Mouse (Mus musculus) ES-E14 (cell line): Measurements from ENCODE around the gene Ctsf. TPM values are rescaled to one million over a fixed set of nuclear protein-coding genes. Genes with fewer than 3 reads are reported as not detected.

Experiments used
- DNase-seq: peaks from one replicate; pipeline ENCODE4 v3.0.0-alpha.2; 2013; ENCODE audit warnings: low read depth, low spot score
- H3K27ac ChIP-seq: 2 replicates; pipeline ENCODE4 v1.5.1; 2012; ENCODE audit warnings: low read depth, mild to moderate bottlenecking, low read length, moderate library complexity, mixed read lengths; ENCODE audit not compliant: poor library complexity, insufficient read depth, severe bottlenecking
- H3K36me3 ChIP-seq: 2 replicates; pipeline ENCODE4 v1.6.1; 2012; ENCODE audit warnings: mild to moderate bottlenecking, low read length, moderate library complexity, mixed read lengths; ENCODE audit not compliant: control insufficient read depth, poor library complexity, insufficient read depth, severe bottlenecking
- H3K4me1 ChIP-seq, 2 experiments: fragments of 150-350 bp in 1 of 2; sonication (generic) in 1 of 2; 2 replicates each; pipeline ENCODE4 v1.6.1; 2012; ENCODE audit warnings: low read length in 2 of 2, mild to moderate bottlenecking in 1 of 2, mixed read lengths in 1 of 2; ENCODE audit not compliant: control insufficient read depth in 2 of 2, insufficient read depth in 2 of 2, poor library complexity in 1 of 2
- H3K4me3 ChIP-seq, 2 experiments: fragments of 150-350 bp in 1 of 2; sonication (generic) in 1 of 2; 2 replicates each; pipeline ENCODE4 v1.5.1; 2012; ENCODE audit warnings: low read length in 2 of 2, low read depth in 1 of 2, mild to moderate bottlenecking in 1 of 2, mixed read lengths in 1 of 2; ENCODE audit not compliant: insufficient read depth in 1 of 2, poor library complexity in 1 of 2, severe bottlenecking in 1 of 2
- H3K9ac ChIP-seq: 2 replicates; pipeline ENCODE4 v1.6.1; 2012; ENCODE audit warnings: low read depth, mild to moderate bottlenecking, low read length, mixed read lengths; ENCODE audit not compliant: poor library complexity, insufficient read depth, severe bottlenecking
- H3K9me3 ChIP-seq: fragments of 150-350 bp; sonication (generic); 2 replicates; pipeline ENCODE4 v1.6.1; 2012; ENCODE audit warnings: low read depth, mild to moderate bottlenecking, low read length; ENCODE audit not compliant: control insufficient read depth, insufficient read depth
- CHD2 ChIP-seq: IDR thresholded peaks from 2 replicates; pipeline ENCODE4 v1.6.1; 2014; ENCODE audit warnings: mild to moderate bottlenecking, low read depth, low read length, inconsistent platforms
- HCFC1 ChIP-seq: IDR thresholded peaks from 2 replicates; pipeline ENCODE4 v1.6.1; 2012; ENCODE audit warnings: low read length, inconsistent platforms, borderline replicate concordance; ENCODE audit not compliant: insufficient read depth
- MAFK ChIP-seq: IDR thresholded peaks from 2 replicates; pipeline ENCODE4 v1.6.1; 2014; ENCODE audit warnings: mild to moderate bottlenecking, low read depth, low read length, inconsistent platforms; ENCODE audit not compliant: insufficient read depth
- ZC3H11A ChIP-seq: IDR thresholded peaks from 2 replicates; pipeline ENCODE4 v1.6.1; 2012; ENCODE audit warnings: low read depth, mild to moderate bottlenecking, inconsistent platforms, low read length, borderline replicate concordance
- ZNF384 ChIP-seq: IDR thresholded peaks from 2 replicates; pipeline ENCODE4 v1.6.1; 2012; ENCODE audit warnings: low read depth, low read length, inconsistent platforms
- in situ Hi-C, 2 experiments: fragments of 600-800 bp; cut with MboI; formaldehyde crosslinking; loops; one replicate each; pipeline ENCODE4 v1.15.1; 2025; ENCODE audit warnings: low sequenced_read_pairs in 2 of 2, inconsistent platforms in 1 of 2; ENCODE audit not compliant: unreplicated experiment in 2 of 2
- total RNA-seq: library from RNA; depleted of rRNA; stranded (reverse); fragments of 300-350 nt; gene quantifications from 2 replicates; pipeline ENCODE4 v1.2.3, GENCODE M21; 2012

Ctsf gene
- total RNA-seq, 1 experiment, result 59.2 TPM

DNA sequence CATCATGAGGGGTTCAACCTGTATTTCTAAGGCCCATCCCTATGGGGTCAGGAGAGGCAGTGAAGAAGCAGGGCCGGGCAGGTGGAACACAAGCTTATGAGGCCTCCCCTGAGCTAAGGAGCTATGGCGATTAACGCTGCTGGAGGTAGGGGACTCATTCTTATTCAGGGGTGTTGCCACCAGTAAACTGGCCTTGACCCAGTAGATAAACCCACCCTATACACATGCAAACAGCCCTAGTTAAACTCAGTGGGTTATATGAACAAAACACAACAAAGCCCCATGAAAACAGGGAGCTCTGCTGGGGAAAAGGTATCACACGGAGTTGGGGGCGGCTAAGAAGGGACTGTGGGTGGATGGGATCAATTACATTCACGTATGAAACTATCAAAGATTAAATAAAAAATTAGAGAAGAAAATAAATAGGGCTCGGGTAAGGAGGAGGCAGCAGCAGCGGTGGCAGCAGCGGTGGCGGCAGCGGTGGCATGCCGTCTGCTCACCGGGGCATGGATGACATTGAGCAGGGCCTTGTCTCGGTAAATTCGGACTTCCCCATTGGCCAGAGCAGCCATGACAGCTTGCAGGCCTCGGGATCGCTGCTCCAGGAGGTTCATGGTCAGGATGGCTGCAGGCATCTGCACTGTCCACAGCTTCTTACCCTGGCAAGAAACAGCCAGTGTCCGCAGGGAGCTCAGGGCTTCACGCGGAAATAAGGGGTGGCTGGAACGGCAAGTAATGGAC, 42.0 kb downstream of the Ctsf start:
- Histone ChIP-seq H3K4me1 (peaks cover 10 to 18% of the 10 kb centered on the region in 2 experiments; a peak in 3 of 4 replicates), H3K9ac (peak overlapping the region; percentile 42), H3K36me3 (no peaks in the 10 kb centered on the region), H3K27ac (peak overlapping the region; percentile 51; the same call in 1 of the 2 replicates), H3K4me3 (peak overlapping the region; percentile 35 to 43; a peak in 3 of 4 replicates), H3K9me3 (no peaks in the 10 kb centered on the region)
- no peak for TF ChIP-seq ZC3H11A
- TF ChIP-seq CHD2, result no peak
- no peak for TF ChIP-seq ZNF384
- no peak for TF ChIP-seq HCFC1
- TF ChIP-seq MAFK, result no peak
- in situ Hi-C loops, result no loop called here
- DNase-seq, result peak; percentile 69

GRCm38 (mm10) chr19:4898972-4899371, 44.0 kb downstream of the Ctsf start:
- no peak overlapping the region for H3K4me3 ChIP-seq
- DNase-seq, result no peak
- peaks cover 10 to 18% of the 10 kb centered on the region in 2 experiments; a peak in 3 of 4 replicates for H3K4me1 ChIP-seq
- no peaks in the 10 kb centered on the region for H3K36me3 ChIP-seq
- in situ Hi-C loops, result no loop called here
- no peak overlapping the region for H3K9ac ChIP-seq
- no peak overlapping the region for H3K27ac ChIP-seq
- H3K9me3 ChIP-seq, result no peaks in the 10 kb centered on the region
- TF ChIP-seq CHD2, result no peak
- TF ChIP-seq HCFC1, result no peak
- no peak for TF ChIP-seq ZC3H11A
- no peak for TF ChIP-seq MAFK
- TF ChIP-seq ZNF384, result no peak

DNA sequence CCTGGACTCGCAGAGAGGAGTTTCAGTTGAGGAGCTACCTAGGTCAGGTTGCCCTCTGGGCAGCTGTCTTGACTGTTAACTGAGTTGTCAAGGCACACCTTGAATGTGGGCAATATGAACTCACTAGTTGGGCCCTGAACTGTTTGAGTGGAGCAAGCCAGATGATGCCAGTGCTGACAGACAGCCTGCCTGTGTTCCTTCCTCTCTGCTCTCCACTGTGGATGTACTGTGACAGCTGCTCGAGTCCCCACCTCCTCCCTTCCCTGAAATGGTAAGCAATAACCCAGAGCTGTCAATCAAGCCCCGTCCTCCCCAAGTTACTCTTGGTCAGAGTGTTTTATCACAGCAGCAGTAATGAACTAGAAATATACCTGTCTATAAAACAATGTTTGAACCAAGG, 45.0 kb downstream of the Ctsf start:
- Histone ChIP-seq H3K9me3 (no peaks in the 10 kb centered on the region), H3K27ac (no peak overlapping the region), H3K4me3 (no peak overlapping the region), H3K9ac (no peak overlapping the region), H3K4me1 (peaks cover 9 to 17% of the 10 kb centered on the region in 2 experiments; a peak in 3 of 4 replicates), H3K36me3 (no peaks in the 10 kb centered on the region)
- TF ChIP-seq ZC3H11A, result no peak
- no peak for TF ChIP-seq MAFK
- TF ChIP-seq ZNF384, result no peak
- TF ChIP-seq HCFC1, result no peak
- TF ChIP-seq CHD2, result no peak
- DNase-seq, result no peak
- in situ Hi-C loops, result loop anchor here in 1 of 2 experiments (10.0 kb wide), 1 partner anchor 145 kb away; the partner anchor contains the start of gene Rbm4b

DNA sequence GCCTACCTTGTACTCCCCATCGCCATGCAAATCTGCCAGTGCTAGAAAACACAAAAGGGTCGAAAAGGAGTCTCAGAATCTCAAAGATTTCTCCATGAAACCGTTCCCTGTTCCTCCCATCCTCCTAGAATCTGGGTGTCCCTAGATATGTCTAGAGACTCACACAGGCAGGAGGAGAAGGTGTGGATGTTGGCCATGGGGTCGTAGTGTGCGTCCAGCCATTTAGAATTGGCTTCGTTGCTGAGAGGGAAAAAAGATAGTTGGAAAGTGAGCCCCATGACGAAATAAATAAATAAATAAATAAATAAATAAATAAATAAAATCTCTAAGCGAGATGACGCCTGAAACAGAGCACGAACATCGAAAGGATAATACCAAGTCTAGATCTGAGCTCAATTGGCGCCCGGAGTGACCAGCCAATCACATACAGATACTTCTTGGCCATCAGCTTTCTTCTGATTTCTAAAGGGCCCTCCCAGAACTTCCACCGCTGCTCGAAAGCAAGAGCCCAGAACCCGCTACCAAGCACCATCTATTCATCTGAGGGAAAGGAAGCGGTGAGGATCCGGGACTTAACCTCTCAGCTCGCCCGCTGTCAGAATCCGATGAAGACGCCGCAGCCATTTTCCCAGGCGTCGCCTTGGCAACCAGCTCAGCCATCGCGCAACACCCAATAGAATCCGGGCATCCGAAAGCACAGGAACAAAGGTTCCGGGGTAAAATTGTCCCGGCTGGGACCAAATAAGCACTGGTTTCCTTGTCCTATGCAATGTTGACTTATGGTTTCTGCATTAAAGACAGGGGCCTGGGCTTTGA, 51.3 kb downstream of the Ctsf start, which contains the start of gene Bbs1:
TSS of gene Bbs1 (minus strand) at position 650 of the 816 bp plus-strand sequence.
- TF ChIP-seq HCFC1 (peak; percentile 84; the same call in 1 of the 2 replicates), ZC3H11A (no peak), ZNF384 (no peak), CHD2 (no peak)
- Histone ChIP-seq H3K36me3 (peaks cover 19% of the 10 kb centered on the region), H3K27ac (no peak within 1 kb of the TSS), H3K4me3 (peak within 1 kb of the TSS; percentile 67 to 83), H3K4me1 (no peaks in the 10 kb centered on the region), H3K9ac (peak within 1 kb of the TSS; percentile 56), H3K9me3 (no peaks in the 10 kb centered on the region)
- peak; percentile 76 for DNase-seq
- in situ Hi-C loops, result loop anchor here in 1 of 2 experiments (10.0 kb wide), 1 partner anchor 151 kb away; the partner anchor contains the start of gene Rbm4b
